ENCODE assay signal across 8 mouse cellular contexts in genomic region chr6:87040971-87041370, GRCm38 (mm10). TPM values are rescaled to one million over a fixed set of nuclear protein-coding genes. Genes with fewer than 3 reads are reported as not detected.
DNase-seq lines count a peak whose midpoint lies in the region; ATAC-seq and TF ChIP-seq lines count a peak whose summit lies in the region.

No protein-coding gene starts in this region.

- WGBS in small intestine, adult 2 months = 23% methylated on average over 4 of the region's 4 CpGs
- 88% methylated on average over 4 of the region's 4 CpGs for WGBS in midbrain, embryonic 15.5 days

- peak; percentile 21 for DNase-seq in layer of hippocampus, adult 11-12 months (ENCODE audit: low spot score)
- DNase-seq in layer of hippocampus, adult 8-10 months (ENCODE audit: low spot score in 2 of 2) = no peak
- DNase-seq in NIH3T3 (ENCODE audit: low read depth) = peak; percentile 62
- no peak for DNase-seq in right cerebral cortex, adult 18-20 months
- no peak for DNase-seq in cerebellum, postnatal 10 days

- peaks cover 2% of the 10 kb centered on the region; the same call in 1 of the 2 replicates for H3K4me1 ChIP-seq in embryonic fibroblast, embryonic 13.5 days (ENCODE audit: control insufficient read depth, insufficient read depth, low read length)
- H3K4me1 ChIP-seq in small intestine, adult 2 months (ENCODE audit: control insufficient read depth, insufficient read depth, insufficient read length, low read length) = peaks cover 15% of the 10 kb centered on the region; the same call in 1 of the 2 replicates
- H3K4me1 ChIP-seq in midbrain, embryonic 15.5 days = peaks cover 23% of the 10 kb centered on the region

- H3K9me3 ChIP-seq in midbrain, embryonic 15.5 days = no peaks in the 10 kb centered on the region

- H3K36me3 ChIP-seq in small intestine, adult 2 months (ENCODE audit: control insufficient read depth, insufficient read depth, low read length) = no peaks in the 10 kb centered on the region
- no peaks in the 10 kb centered on the region for H3K36me3 ChIP-seq in midbrain, embryonic 15.5 days (replicated peaks)

- peak; percentile 29; the same call in 1 of the 2 replicates for TF ChIP-seq POLR2A in embryonic fibroblast, embryonic 13.5 days (IDR thresholded peaks at IDR 0.05; ENCODE audit: low read depth, low read length)
- TF ChIP-seq POLR2A in small intestine, adult 2 months (IDR thresholded peaks at IDR 0.05; ENCODE audit: low read depth, low read length) = no peak

- H3K27ac ChIP-seq in embryonic fibroblast, embryonic 13.5 days (ENCODE audit: insufficient read depth, low read length) = 0 out of 2 replicates have a peak overlapping the region, but pooled peaks have one; percentile 13
- peak overlapping the region; percentile 35; the same call in 1 of the 2 replicates for H3K27ac ChIP-seq in small intestine, adult 2 months (ENCODE audit: insufficient read depth, low read depth, low read length)
- H3K27ac ChIP-seq in midbrain, embryonic 15.5 days = no peak overlapping the region

- H3K9ac ChIP-seq in midbrain, embryonic 15.5 days = no peak overlapping the region

- TF ChIP-seq CTCF in embryonic fibroblast, embryonic 13.5 days (IDR thresholded peaks at IDR 0.05; ENCODE audit: borderline replicate concordance, insufficient read depth, low read length) = no peak
- no peak for TF ChIP-seq CTCF in small intestine, adult 2 months (IDR thresholded peaks at IDR 0.05; ENCODE audit: extremely low read depth, insufficient read length, insufficient replicate concordance, low read depth, low read length)

- ATAC-seq in midbrain, embryonic 15.5 days (replicated peaks) = no peak

- no peak overlapping the region for H3K4me2 ChIP-seq in midbrain, embryonic 15.5 days

- H3K4me3 ChIP-seq in embryonic fibroblast, embryonic 13.5 days (ENCODE audit: insufficient read depth, low read length) = no peak overlapping the region
- H3K4me3 ChIP-seq in small intestine, adult 2 months (ENCODE audit: low read depth, low read length) = no peak overlapping the region
- no peak overlapping the region for H3K4me3 ChIP-seq in midbrain, embryonic 15.5 days

- no peaks in the 10 kb centered on the region for H3K27me3 ChIP-seq in small intestine, adult 2 months (ENCODE audit: control insufficient read depth, insufficient read depth, low read length)
- H3K27me3 ChIP-seq in midbrain, embryonic 15.5 days (replicated peaks) = no peaks in the 10 kb centered on the region

RNA-seq across cellular contexts. Expression of gene Gfpt1, which starts 1.7 kb away (rescaled TPM):
- 10 to 100 TPM; 50.6 to 54.4 (median 51.7) TPM for total RNA-seq in layer of hippocampus, adult 8-10 months (2022)
- 78.5 and 86.5 TPM in 2 replicates for polyA plus RNA-seq in embryonic fibroblast, embryonic 13.5 days (2011; ENCODE audit: insufficient read length, low read depth, missing spikeins)
- 9.1 and 16.0 TPM in 2 replicates for polyA plus RNA-seq in small intestine, adult 2 months (2012; rRNA removed)
- 25.0 and 27.7 TPM in 2 replicates for polyA plus RNA-seq in midbrain, embryonic 15.5 days (2015; fragmentation: Nextera tagmentation; extraction: Ambion mirVana)

RNA-seq across cellular contexts. Expression of gene Nfu1, which starts 31.9 kb away (rescaled TPM):
- 10 to 100 TPM; 61.1 to 69.5 (median 63.8) TPM for total RNA-seq in layer of hippocampus, adult 8-10 months (2022)
- polyA plus RNA-seq in embryonic fibroblast, embryonic 13.5 days (2011; ENCODE audit: insufficient read length, low read depth, missing spikeins) = 86.6 and 98.7 TPM in 2 replicates
- polyA plus RNA-seq in small intestine, adult 2 months (2012; rRNA removed) = 12.9 and 36.3 TPM in 2 replicates
- polyA plus RNA-seq in midbrain, embryonic 15.5 days (2015; fragmentation: Nextera tagmentation; extraction: Ambion mirVana) = 127 and 129 TPM in 2 replicates

Comparison
In these comparisons a context has a peak if more than half of its experiments do, and no peak if none do; other contexts are left out.
1. DNase-seq: peak in layer of hippocampus, adult 11-12 months (single experiment) and NIH3T3 (single experiment); none in layer of hippocampus, adult 8-10 months (0 of 2), right cerebral cortex, adult 18-20 months (single experiment) and cerebellum, postnatal 10 days (0 of 2).